In genomic region chr1:74437702-74438427, GRCm38 (mm10) we compare ENCODE assay signal across 9 mouse cellular contexts. TPM values are rescaled to one million over a fixed set of nuclear protein-coding genes. Genes with fewer than 3 reads are reported as not detected.
DNase-seq lines count a peak whose midpoint lies in the region; TF ChIP-seq lines count a peak whose summit lies in the region.
"Had no signal": no experiment of that assay in that cellular context is flagged by ENCODE, and none has a peak within 500 bp of the region (broad histone marks: within the 10 kb centered on the region; RNA-seq: fewer than 3 reads in every experiment).

No protein-coding gene starts in this region.

- peaks cover 8 to 53% of the 10 kb centered on the region in 2 experiments for H3K4me1 ChIP-seq in CH12.LX (ENCODE audit: control insufficient read depth in 1 of 2, insufficient read depth in 2 of 2)
- H3K4me1 ChIP-seq in kidney, adult 2 months (ENCODE audit: control insufficient read depth, insufficient read depth, low read length) = peaks cover 4% of the 10 kb centered on the region; the same call in 1 of the 2 replicates
- H3K4me1 ChIP-seq: neural tube, embryonic 12.5 days had no signal

- dilution Hi-C loops in CH12.LX (cut with MboI; ENCODE audit: extremely low pct_ligation_motif_present, extremely low pct_unique_long_range_greater_than_20kb, low sequenced_read_pairs) = no loop called here

- peak; percentile 14 to 22 for DNase-seq in kidney, postnatal 36 days
- DNase-seq in kidney, adult 9 months = no peak
- DNase-seq in CH12.LX (ENCODE audit: extremely low read depth) = peak; percentile 89
- DNase-seq in fibroblast of lung, adult 2 months (ENCODE audit: low read depth) = peak; percentile 28
- DNase-seq in left cerebral cortex, adult 9 months (ENCODE audit: low spot score in 2 of 2) = peak; percentile 47
- DNase-seq in kidney, adult 2 months = no peak
- DNase-seq in spleen, postnatal 4 days (ENCODE audit: low spot score in 2 of 2) = no peak
- DNase-seq in kidney, postnatal 14 days = no peak

- no peaks in the 10 kb centered on the region for H3K27me3 ChIP-seq in CH12.LX (replicated peaks)
- no peaks in the 10 kb centered on the region for H3K27me3 ChIP-seq in kidney, adult 2 months (replicated peaks; ENCODE audit: control insufficient read depth, insufficient read depth, low read length)
- H3K27me3 ChIP-seq: neural tube, embryonic 12.5 days had no signal

- WGBS in kidney, adult 2 months = 69% methylated on average over 8 of the region's 8 CpGs

- TF ChIP-seq POLR2A in CH12.LX (IDR thresholded peaks at IDR 0.05; ENCODE audit: low read depth, low read length) = no peak
- no peak for TF ChIP-seq POLR2A in kidney, adult 2 months (IDR thresholded peaks at IDR 0.05; ENCODE audit: low read depth, low read length)

- peak overlapping the region; percentile 3 for H3K9ac ChIP-seq in CH12.LX (ENCODE audit: insufficient read depth, low read depth)
- H3K9ac ChIP-seq: neural tube, embryonic 12.5 days had no signal

- H3K9me3 ChIP-seq in CH12.LX (replicated peaks; ENCODE audit: low read length) = no peaks in the 10 kb centered on the region
- H3K9me3 ChIP-seq: neural tube, embryonic 12.5 days had no signal

- no peak overlapping the region for H3K4me3 ChIP-seq in CH12.LX (replicated peaks in 1 of 3; ENCODE audit: low read depth in 2 of 3, low read length in 2 of 3, poor library complexity in 1 of 3)
- no peak overlapping the region for H3K4me3 ChIP-seq in kidney, adult 2 months (ENCODE audit: insufficient read depth, low read depth, low read length)
- H3K4me3 ChIP-seq: neural tube, embryonic 12.5 days had no signal

- 0 out of 2 replicates have a peak overlapping the region, but pooled peaks have one; percentile 22 for H3K4me2 ChIP-seq in CH12.LX (ENCODE audit: insufficient read depth, low read depth, poor library complexity, severe bottlenecking)
- H3K4me2 ChIP-seq: neural tube, embryonic 12.5 days had no signal

- no peak; the same call in 1 of the 2 replicates for TF ChIP-seq RAD21 in CH12.LX (IDR thresholded peaks at IDR 0.05; ENCODE audit: low read depth, low read length)

- H3K36me3 ChIP-seq in CH12.LX (replicated peaks in 1 of 2; ENCODE audit: control insufficient read depth in 1 of 2, insufficient read depth in 1 of 2, low read length in 1 of 2) = peaks cover 23 to 61% of the 10 kb centered on the region in 2 experiments
- H3K36me3 ChIP-seq in kidney, adult 2 months (ENCODE audit: control insufficient read depth, insufficient read depth, low read length) = peaks cover 4% of the 10 kb centered on the region

- peak; percentile 54; the same call in 1 of the 2 replicates for TF ChIP-seq EP300 in CH12.LX (IDR thresholded peaks at IDR 0.05; ENCODE audit: low read length)

- no peaks in the 10 kb centered on the region for H3K79me2 ChIP-seq in CH12.LX (replicated peaks; ENCODE audit: control insufficient read depth, extremely low read depth, insufficient read depth, poor library complexity, severe bottlenecking)

- in situ Hi-C loops in CH12.LX (cut with MboI; ENCODE audit: low pct_ligation_motif_present, low pct_unique_long_range_greater_than_20kb, low sequenced_read_pairs) = no loop called here

- H3K27ac ChIP-seq in CH12.LX (ENCODE audit: insufficient read depth, low read depth) = peak overlapping the region; percentile 65
- no peak overlapping the region for H3K27ac ChIP-seq in kidney, adult 2 months (ENCODE audit: insufficient read depth, low read depth, low read length)
- H3K27ac ChIP-seq: neural tube, embryonic 12.5 days had no signal

- no peak for TF ChIP-seq CTCF in CH12.LX (conservative IDR thresholded peaks at IDR 0.05 in 1 of 2, IDR thresholded peaks at IDR 0.05 in 1 of 2; ENCODE audit: low read depth in 2 of 2, low read length in 2 of 2)
- no peak for TF ChIP-seq CTCF in kidney, adult 2 months (conservative IDR thresholded peaks at IDR 0.05; ENCODE audit: insufficient read depth, insufficient read length, low read depth, low read length)

TF ChIP-seq in CH12.LX, 34 proteins besides CTCF, POLR2A, EP300 and RAD21:
- TF ChIP-seq MAX (IDR thresholded peaks at IDR 0.05; ENCODE audit: low read length) (peak; percentile 98), ZMIZ1 (IDR thresholded peaks at IDR 0.05; ENCODE audit: low read depth, low read length) (no peak), JUN (IDR thresholded peaks at IDR 0.05; ENCODE audit: insufficient read depth, low read depth, low read length) (peak; percentile 79), BHLHE40 (IDR thresholded peaks at IDR 0.05; ENCODE audit: low read depth, low read length) (peak; percentile 91), CHD2 (IDR thresholded peaks at IDR 0.05; ENCODE audit: low read length) (no peak), ETS1 (conservative IDR thresholded peaks at IDR 0.05; ENCODE audit: low read depth, low read length) (peak; percentile 44; the same call in 1 of the 2 replicates), TCF12 (IDR thresholded peaks at IDR 0.05; ENCODE audit: low read depth, low read length) (no peak), ZKSCAN1 (IDR thresholded peaks at IDR 0.05; ENCODE audit: borderline replicate concordance, low read depth, low read length) (no peak), MYC (IDR thresholded peaks at IDR 0.05; ENCODE audit: low read depth, low read length) (peak; percentile 65; the same call in 1 of the 2 replicates), ZC3H11A (IDR thresholded peaks at IDR 0.05; ENCODE audit: low read depth, low read length) (no peak), POLR2AphosphoS2 (IDR thresholded peaks at IDR 0.05; ENCODE audit: low read depth, low read length) (no peak), USF2 (conservative IDR thresholded peaks at IDR 0.05; ENCODE audit: low read depth, low read length) (peak; percentile 97), UBTF (IDR thresholded peaks at IDR 0.05; ENCODE audit: low read depth, low read length) (no peak), MAZ (IDR thresholded peaks at IDR 0.05; ENCODE audit: low read depth, low read length) (no peak), IRF4 (IDR thresholded peaks at IDR 0.05; ENCODE audit: low read depth, low read length) (no peak; the same call in 1 of the 2 replicates), ELF1 (IDR thresholded peaks at IDR 0.05; ENCODE audit: low read depth, low read length) (no peak), SMC3 (IDR thresholded peaks at IDR 0.05; ENCODE audit: low read depth, low read length) (no peak), PAX5 (IDR thresholded peaks at IDR 0.05; ENCODE audit: low read length) (no peak), E2F4 (IDR thresholded peaks at IDR 0.05; ENCODE audit: insufficient replicate concordance, low read depth, low read length) (no peak), KAT2A (IDR thresholded peaks at IDR 0.05; ENCODE audit: insufficient replicate concordance, low read length) (no peak), MXI1 (IDR thresholded peaks at IDR 0.05; ENCODE audit: low read depth, low read length) (peak; percentile 43; the same call in 1 of the 2 replicates), MEF2A (IDR thresholded peaks at IDR 0.05; ENCODE audit: borderline replicate concordance, low read depth, low read length) (no peak), HCFC1 (IDR thresholded peaks at IDR 0.05; ENCODE audit: low read depth, low read length) (no peak), JUND (conservative IDR thresholded peaks at IDR 0.05; ENCODE audit: low read depth, low read length) (peak; percentile 79), NRF1 (IDR thresholded peaks at IDR 0.05; ENCODE audit: low read depth, low read length) (no peak), TBP (conservative IDR thresholded peaks at IDR 0.05; ENCODE audit: low read depth, low read length) (no peak), NELFE (IDR thresholded peaks at IDR 0.05; ENCODE audit: low read depth, low read length) (no peak), CHD1 (IDR thresholded peaks at IDR 0.05; ENCODE audit: low read depth, low read length) (no peak), GABPA (IDR thresholded peaks at IDR 0.05; ENCODE audit: insufficient replicate concordance, low read depth, low read length) (no peak), SIN3A (IDR thresholded peaks at IDR 0.05; ENCODE audit: low read length) (peak; percentile 47; the same call in 1 of the 2 replicates), MAFK (IDR thresholded peaks at IDR 0.05; ENCODE audit: insufficient replicate concordance, low read length) (no peak), RCOR1 (conservative IDR thresholded peaks at IDR 0.05; ENCODE audit: low read depth, low read length) (no peak), ZNF384 (IDR thresholded peaks at IDR 0.05; ENCODE audit: low read depth, low read length) (no peak), USF1 (IDR thresholded peaks at IDR 0.05; ENCODE audit: low read depth, low read length) (peak; percentile 95)

RNA-seq across cellular contexts. Expression of gene Vil1, which starts 28.7 kb away (rescaled TPM):
- 0.08 TPM in 1 of 2 replicates, not detected in the other for total RNA-seq in CH12.LX (2012; rRNA removed)
- total RNA-seq in CH12.LX (2014; rRNA removed) = not detected in 2 replicates
- polyA plus RNA-seq in CH12.LX (2012; ENCODE audit: insufficient read length, low read depth) = 0.10 TPM in 1 of 2 replicates, not detected in the other
- polyA plus RNA-seq in kidney, adult 2 months (2012; rRNA removed) = 69.8 and 75.0 TPM in 2 replicates

RNA-seq across cellular contexts. Expression of gene Ctdsp1, which starts 46.6 kb away (rescaled TPM):
- total RNA-seq in CH12.LX (2012; rRNA removed) (23.4 and 26.0 TPM in 2 replicates), CH12.LX (2014; rRNA removed) (11.8 and 14.4 TPM in 2 replicates)
- 57.5 and 65.8 TPM in 2 replicates for polyA plus RNA-seq in CH12.LX (2012; ENCODE audit: insufficient read length, low read depth)
- 185 and 187 TPM in 2 replicates for polyA plus RNA-seq in kidney, adult 2 months (2012; rRNA removed)

Comparison
In these comparisons a context has a peak if more than half of its experiments do, and no peak if none do; other contexts are left out.
1. DNase-seq: peak in kidney, postnatal 36 days (2 of 2), CH12.LX (single experiment), fibroblast of lung, adult 2 months (single experiment) and left cerebral cortex, adult 9 months (2 of 2); none in kidney, adult 9 months (single experiment), kidney, adult 2 months (single experiment), spleen, postnatal 4 days (0 of 2) and kidney, postnatal 14 days (single experiment).
2. RNA of gene Vil1, which starts 28.7 kb away (polyA plus RNA-seq): 69.8 to 75.0 TPM in kidney, adult 2 months; 0.10 TPM in CH12.LX; every median in the first group is over 10 times any median in the second.